Mouse (Mus musculus): ENCODE data around the gene Xylt1.

GRCm38 (mm10) chr7:117613796-117614195 is 233.0 kb downstream of the Xylt1 start:
- TF ChIP-seq CTCF (IDR thresholded peaks at IDR 0.05; ENCODE audit: insufficient read depth, low read length) (no peak), POLR2A (IDR thresholded peaks at IDR 0.05; ENCODE audit: borderline replicate concordance, extremely low read depth, low read depth, low read length) (no peak)
